Mouse (Mus musculus) layer of hippocampus, postnatal 10 days (tissue): ENCODE measurements at regions not wholly inside any gene's neighbourhood (a gene's known extent, or its start where the extent isn't known, plus 50 kb on each side); places are given as distances from the start of the nearest gene placed in this dataset.

ENCODE experiments used
- DNase-seq, 2 experiments: peaks; one replicate each; pipeline ENCODE4 v3.0.0; 2021; ENCODE audit warnings: low spot score in 2 of 2

DNA sequence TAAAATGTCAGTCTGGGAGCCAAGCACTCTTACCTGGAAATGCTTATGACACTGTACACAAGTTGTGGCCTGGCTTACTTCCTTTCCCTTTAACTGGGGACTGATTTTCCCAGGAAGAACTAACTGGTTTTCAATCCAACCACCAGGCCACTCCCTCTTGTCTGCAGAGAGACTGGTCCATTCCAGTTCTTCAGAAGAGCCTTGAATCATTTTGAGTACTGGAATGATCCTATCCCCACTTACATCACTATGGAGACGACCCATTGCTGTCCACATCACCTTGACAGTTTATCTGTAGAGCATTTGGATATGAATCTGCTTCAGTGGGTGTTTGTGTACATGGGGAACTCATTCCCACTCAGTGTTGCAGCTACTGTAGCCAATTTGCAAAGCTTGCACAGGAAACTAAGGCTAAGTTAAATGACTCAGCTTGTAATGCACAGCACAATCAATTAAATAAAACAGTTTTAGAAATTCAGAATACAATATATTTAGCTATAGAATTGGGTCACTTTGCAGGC is 121.7 kb upstream of the Prep start:
- no peak for DNase-seq

DNA sequence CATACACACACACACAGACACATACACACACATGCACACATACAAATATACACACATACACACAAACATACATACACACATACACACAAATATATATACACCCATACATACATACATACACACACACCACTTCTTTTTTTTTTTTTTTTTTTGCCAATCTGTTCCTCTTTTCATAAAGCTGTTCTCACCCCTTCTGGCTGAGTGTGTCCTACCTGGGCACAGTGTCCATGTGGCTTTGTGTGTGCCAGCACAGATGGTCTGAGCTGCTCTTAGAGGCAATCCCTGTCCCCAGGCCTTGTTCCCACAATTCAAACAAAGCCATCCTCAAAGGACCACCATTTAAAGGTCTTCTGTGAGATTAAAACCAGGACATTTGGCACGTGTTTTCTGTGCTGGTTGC is 127.6 kb upstream of the Prep start:
- DNase-seq, result no peak

DNA sequence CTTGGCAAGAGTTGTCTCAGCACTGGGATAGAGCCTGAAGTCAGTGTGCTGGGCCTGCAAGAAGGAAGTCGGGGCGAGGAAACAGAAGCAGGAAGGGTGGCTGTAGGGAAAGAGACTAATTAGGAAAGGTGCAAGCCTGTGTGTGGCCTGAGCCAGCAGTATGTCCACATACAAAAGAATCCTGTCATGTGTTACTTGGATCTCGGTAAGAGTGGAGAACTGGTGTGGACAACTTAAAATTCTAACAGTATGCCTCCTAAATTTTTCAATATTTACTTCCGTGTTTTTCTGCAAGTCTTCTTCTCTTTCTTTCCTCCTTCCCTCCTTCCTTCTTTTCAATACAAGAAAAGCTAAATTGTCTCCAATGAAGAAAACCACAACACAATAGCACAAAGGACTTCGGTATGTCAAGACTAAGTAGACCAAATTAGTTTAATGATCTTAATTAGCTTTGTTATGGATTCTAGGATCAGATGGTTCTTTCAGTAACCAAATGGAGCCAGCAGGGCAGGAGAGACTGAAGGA is 130.0 kb upstream of the Prep start:
- DNase-seq, result no peak

DNA sequence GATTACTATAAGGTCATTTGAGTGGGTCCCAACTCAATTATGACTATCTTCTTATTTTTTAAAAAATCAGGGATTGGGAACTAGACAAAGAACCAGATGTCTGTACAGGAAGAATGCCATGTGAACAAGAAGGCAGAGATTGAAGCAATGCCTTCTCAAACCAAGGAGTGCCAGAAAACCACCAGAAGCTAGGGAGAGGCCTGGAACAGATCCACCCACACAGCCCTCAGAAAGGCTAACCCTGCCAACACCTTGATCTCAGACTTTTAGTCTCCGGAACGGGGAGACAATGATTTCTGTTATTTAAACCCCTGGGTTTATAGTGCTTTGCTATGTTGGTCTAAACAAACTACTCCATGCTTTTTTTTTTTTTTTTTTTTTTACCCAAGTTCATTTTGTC is 136.2 kb upstream of the Prep start:
- DNase-seq, result no peak

DNA sequence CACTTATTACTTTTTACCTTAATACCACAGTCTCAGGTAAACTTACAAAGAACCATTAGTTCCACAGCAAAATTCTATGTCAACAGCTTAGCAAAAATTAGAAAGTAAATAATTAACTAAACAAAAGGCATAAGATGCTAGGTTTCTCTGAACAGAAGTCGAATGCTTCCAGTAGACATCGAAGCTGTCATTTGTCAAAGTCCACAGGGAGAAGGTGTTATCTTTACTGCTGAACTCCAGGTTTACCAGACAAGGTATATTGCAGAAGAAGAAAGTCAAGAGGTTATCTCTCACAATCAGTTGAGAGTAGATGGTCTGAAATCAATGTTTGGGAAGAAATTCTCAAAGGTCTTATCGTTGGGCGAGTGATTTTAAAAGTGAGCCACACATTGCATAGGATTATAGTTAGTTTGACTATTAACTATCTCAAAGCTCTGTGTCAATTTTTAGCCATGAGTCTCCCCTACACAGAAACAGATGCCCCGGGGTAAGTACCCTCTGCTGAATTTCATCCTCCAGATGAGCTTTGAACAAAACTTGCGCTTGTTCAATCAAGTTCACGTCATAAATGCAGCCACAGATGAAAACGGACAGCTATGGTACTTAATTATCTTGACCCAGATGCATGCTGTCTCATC is 153.1 kb upstream of the Prep start:
- DNase-seq, result no peak

DNA sequence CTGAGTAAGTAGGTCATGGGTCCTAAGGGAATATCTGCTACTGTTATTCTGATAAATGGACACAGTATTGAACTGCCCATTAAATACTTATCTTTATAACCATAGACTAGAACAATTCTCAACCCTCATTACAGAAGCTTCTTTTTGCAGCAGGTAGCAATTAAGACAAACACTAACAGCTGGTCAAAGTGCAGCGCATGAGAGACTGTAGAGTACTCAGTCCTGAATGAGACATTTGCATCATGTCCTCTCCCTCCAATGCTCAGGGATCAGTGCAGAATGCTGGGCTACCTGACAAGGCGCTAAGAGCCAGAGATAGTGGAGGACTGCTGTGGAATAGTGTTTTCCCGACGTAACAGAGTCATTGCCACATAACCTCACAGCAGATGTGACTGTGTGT is 162.5 kb upstream of the Prep start:
- no peak for DNase-seq

DNA sequence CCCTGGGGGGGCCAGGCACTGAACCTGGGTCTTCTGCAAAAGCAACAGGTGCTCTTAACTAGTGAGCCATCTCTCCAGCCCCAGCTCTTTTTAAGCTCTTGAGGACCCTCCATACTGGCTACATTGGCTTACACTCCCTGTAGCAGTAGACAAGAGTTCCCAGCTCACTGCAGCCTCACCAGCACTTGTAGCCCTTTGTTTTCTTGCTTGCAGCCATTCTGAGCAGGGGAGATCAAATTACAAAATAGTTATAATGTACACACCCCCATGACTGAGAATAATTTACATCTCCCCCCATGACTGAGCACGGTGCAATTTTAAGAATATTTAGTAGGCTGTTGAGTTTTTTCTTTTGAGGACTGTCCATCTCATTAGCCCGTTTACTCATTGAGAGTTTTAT is 165.8 kb upstream of the Prep start:
- DNase-seq, result no peak

DNA sequence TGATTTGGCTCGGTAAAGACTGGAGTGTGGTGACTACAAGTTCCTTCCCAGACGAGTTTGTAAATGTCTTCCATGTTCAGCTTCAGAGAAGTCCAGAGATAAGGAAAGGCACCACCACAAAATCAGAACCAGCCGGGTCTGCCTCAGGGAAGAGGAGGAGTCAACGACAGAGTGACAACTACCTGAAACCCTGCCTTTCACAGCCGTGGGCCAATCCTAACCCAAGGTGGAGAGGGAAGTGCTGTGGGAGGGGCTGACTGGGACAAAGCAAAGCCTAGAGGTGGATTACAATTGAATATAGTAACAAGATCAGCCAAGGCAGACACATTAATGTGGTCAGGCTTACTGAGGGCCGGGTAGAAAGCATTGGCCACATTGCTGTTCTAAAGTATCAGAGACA is 174.9 kb upstream of the Prep start:
- DNase-seq, result no peak

DNA sequence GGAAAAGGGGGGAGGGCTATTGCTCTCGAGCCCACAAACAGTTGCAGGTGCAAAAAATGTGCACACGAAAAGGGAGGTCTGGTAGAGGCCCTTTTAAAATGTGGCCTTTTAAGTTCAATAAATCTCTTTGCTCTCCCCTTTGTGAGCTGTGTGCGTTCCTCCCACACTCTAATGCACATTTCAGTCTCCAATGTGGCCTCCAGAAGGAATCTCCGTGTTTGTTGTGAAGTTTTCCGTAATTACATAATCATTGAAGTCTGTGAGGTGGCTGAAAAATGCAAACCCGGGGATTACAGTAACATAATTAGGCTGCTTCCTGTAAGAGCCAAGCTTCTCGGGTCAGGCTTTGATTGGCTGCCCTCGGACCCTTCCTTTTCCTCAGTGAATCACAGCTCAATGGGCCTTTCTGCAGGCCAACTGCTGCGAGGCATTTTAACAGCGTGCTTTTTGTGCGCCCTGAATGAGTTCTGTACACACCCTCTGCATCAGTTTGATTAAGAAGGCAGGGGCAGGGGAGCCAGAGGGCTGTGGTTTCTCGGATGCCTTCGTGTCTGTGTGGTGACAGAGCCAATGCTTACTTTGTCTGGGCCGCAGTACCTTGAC is 179.8 kb upstream of the Prep start:
- no peak for DNase-seq

DNA sequence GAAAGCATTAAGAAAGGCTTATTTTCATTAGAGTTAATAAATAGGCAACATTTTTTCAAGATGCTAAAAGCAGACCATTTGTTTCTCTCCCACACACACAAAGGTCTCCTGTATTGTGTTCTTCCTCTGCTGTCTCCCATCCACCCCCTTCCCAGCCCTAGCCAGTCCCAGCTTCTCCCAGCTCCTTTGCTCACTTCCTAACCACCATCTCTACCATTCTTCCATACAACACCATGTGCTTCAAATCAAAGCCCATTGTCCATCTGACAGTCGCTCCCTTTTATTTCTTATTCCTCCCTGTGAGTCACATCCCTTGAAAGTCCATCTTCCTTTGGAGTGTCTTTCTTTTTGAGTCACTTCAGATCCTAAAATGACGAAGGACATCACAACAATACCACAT is 185.0 kb upstream of the Prep start:
- no peak for DNase-seq

DNA sequence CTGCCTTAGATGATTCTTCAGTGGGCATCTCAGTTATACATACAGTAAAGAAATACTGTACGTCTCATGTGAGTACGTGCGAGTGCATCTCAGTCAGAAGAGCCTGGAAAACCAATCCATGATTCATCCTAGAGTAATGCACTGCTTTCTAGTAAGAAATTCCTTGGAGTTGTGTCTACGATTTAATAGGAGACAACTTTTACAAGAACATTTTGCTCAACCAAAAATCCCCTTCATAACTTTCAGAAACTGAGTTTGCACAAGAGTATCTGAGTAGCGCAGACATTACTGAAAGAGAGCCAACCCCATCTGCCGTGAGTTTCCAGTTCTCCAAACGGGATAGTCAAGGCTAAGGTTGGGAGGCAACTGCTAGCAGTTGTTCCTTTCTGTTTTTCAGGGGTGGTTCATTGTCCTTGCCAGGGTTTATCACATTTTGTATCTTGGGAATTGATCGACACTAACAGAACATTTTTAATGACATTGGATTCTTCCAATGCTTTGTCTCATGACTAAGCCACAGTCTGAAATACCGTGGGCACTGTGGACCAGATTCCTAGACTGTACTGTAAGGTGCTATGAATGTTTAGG is 189.8 kb upstream of the Prep start:
- DNase-seq, result no peak

DNA sequence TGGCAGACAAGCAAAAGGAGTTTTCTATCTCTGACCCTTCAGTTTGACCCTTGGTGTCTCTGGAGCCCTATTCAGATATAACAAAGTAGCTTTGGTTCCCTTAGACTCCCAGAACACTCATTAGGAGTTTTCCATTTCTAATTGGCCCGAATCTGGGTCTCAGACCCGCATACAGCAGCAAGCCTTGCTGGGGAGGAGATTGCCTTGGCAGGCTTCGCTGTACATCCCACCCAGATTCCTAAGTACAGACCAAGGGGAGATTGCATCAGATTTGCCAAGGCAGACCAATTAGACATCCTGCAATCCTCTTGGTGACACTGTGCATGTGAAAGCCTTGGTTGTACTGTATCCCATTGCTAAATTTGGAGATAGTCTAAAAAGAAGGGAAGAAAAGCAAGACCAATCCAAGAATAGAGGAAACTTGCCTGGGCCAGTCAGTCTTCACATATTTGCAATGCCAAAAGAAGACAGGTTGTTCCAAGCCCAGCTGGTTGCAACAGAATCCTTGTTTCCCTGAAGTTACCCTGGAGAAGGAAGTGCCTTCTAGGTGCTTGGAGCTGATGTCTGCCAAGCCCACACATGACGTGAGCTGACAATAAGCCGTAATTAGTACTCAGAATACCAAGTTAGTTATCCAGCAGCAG is 193.2 kb upstream of the Prep start:
- DNase-seq, result peak in 1 of 2 experiments; percentile 17

DNA sequence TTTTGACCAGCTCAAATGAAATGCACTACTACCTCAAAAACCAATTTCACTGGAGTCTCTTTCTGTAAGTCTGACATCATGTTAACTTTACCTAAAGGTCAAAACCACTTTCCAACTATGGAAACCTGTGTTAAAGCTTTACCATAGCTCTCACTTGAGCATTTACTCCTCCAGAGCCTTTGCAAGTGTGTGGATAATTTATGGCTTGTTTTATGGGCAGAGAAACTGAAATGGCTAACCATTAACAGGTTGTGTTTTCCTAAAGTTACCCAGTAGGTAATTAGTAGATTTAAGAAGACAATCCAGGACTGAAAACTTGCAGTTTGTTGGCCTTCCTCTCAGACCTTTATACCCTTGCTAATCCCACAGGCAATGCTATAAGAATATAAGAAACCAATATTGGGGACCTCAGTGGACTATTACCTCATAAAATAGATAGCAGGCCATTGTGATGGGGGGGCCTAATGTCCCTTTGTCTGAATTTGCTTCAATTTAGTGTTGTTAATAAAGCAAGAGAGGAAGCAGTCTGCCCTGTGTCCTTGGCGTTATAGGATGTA is 202.7 kb upstream of the Prep start:
- DNase-seq, result no peak

DNA sequence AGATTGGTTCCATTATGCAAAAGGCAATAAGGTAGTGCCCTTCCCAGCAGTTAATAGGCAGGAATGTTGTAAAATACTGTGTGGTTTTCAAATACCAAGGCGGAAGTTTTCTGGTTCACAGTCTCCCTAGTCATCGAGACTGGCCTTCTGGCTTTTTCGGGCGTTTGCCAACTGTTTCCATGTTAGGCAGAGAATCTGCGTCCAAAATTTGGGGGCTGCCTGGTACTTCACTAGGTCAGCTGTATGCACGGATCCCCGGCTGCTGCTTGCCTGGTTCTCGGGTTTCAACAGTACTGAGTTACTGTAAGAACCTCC is 204.7 kb upstream of the Prep start:
- DNase-seq, result peak in 1 of 2 experiments; percentile 16

DNA sequence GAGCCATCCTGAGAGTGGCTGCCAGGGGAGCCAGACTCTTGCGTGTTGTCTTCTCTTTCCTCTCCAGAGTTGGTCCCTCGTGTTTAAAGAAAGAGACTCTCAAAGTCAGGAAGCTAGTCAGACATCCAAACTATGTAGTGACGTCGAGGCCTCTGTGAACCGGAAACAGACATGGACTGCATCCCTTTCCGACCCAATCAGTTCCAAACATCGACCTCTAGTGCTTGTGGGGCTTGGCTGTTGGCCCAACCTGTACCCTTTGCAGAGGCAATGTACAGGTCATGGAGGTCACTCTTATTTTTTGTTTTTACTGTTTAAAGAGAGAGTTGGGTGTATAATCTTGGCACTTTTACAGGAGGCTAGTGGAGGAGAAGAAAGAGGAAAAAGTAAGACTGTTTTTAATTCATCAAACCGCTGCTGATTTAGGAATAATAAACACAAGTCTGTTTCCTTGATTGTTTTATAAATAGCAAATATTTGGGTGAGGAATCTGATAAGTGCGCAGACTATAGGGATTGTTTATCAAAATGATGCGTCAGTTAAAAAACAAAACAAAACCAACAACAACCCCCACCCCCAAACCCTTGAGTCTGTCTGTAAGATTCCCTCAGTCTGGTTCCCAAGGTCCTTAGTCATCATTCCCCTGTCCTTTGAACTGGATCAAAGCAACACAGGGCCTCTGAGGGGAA is 205.2 kb upstream of the Prep start:
- no peak for DNase-seq

DNA sequence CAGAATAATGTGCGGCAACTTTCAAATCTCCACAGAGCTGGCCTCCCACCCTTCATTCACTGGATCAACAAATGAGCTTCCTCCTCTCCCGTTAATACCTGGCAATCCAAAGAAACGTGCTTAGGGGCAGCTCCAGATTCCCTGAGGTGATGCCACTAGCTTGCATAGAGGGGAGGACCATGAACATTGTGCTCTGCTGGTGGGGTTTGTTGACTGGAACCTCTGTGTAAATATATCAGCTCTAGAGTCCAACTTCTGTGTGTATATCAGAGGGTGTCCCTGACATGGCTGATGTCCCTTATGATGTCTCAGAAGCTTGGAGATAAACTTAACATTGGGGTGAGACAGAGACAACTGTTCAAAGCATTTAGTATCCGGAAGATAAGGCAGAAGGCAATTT is 209.6 kb upstream of the Prep start:
- DNase-seq, result no peak

DNA sequence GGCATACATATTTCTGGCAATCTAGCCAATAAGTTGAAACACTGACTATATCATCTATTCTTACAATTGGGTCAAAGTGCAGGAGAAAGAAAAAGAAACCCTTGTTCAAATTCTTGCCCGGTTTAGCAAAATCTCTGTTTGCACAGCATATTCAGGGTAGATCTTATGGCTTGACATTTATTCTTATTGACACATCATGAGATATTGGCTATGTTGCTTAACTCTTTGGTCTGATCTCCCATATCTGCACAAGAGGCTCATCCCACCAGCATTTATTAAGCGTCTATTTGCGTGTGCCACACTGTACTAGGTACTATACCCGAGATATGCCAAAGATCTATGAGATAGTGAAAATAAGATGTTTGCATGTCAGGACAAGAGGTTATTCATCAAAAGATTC is 212.9 kb upstream of the Prep start:
- DNase-seq, result no peak

DNA sequence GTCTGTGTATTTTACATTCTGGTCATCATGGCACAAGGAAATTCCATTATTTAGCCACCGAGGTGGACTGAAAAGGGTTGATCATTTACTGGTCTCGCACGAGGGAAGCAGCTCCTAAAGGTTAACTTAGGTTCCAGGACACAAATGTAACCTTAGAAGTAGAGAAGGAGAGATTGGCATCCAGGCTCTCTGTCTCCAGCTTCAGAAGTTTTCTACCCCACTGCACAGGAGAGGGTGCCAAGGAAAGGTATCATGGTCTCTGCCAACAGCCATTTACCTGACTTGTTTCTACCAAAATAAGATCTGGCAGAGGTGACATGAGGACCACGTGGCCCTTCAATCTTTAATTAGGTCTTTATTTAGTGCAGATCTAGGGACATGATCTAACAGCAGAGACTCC is 218.0 kb upstream of the Prep start:
- no peak for DNase-seq

DNA sequence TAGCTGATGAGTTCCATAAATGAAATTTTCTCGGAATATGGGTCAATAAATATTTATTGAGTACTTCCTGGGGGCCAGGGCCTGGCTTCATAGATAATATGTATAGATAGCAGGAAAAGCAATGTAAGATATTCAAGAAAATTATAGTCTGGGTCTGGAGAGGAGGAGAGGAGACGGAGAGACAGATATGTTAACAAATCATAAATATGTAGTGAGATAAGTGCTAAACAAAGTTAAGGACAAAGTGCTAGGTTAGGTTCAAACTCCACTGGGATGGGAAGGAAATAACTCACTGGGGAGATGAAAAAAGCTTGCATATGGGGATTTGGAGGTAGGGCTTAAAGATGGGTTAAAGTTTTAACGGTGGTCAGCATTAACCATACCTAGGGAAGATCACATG is 220.2 kb upstream of the Prep start:
- DNase-seq, result no peak

DNA sequence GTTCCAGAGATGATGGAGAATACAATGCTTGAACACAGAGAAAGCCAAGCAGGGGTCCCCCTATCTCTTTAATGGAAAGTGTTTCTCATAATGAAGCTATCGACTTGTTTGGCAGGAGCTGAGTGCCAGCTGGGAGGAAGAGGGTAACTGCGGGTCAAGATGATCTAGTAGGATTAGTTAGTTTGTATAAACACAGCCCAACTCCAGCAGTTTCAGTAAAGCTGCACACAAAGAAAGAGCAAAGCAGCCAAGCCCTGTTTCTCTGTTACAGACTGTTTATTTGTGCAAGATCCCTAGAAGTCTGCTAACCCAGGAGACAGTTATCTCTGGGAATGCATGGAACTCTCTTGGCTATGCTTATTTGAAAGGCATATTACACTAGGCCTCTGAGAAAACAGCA is 220.9 kb upstream of the Prep start:
- DNase-seq, result no peak

DNA sequence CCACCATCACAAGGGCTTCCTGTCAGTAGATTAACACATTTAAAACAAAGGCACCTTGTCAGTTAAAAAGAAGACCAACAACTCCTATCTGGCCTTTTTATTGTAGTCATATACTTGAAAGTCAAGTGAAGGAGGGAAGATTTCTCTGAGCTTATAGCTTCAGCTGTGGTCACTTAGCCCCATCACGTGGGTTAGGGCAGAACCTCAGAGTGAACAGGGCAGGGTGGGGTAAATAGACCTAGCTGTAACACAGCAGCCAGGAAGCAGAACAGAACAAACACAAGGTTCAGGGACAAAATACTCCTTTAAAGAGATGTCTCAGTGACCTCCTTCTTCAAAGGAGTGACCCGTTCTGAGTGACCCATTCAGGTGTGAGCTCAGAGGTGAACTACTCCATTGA is 226.6 kb upstream of the Prep start:
- no peak for DNase-seq

DNA sequence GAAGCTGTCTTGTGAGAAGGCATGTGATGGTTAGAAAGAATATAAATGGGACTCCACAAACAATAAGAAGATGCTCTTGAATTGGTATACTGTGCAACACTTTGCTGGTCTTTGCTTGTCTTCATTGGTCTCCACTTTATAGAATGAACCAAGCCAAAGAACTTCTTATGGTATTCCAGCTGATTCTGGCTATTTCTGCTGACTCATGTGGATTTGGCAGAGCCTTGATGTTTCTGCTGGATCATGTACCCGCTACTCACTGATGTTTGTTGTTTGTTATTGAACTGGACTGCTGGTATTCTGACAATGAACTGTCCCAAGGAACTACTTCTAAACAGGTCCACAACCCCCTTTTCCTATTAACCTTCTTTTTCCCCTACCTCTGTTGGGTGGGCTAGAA is 234.5 kb upstream of the Prep start:
- no peak for DNase-seq
